ENCODE assay signal across 8 mouse cellular contexts in genomic region chr16:36934131-36934840, GRCm38 (mm10). TPM values are rescaled to one million over a fixed set of nuclear protein-coding genes. Genes with fewer than 3 reads are reported as not detected.
A peak's percentile ranks its signal among the peaks of the same experiment; 100 is the strongest.
DNase-seq lines count a peak whose midpoint lies in the region; ATAC-seq and TF ChIP-seq lines count a peak whose summit lies in the region.

No protein-coding gene starts in this region.

- H3K79me2 ChIP-seq in CH12.LX (replicated peaks; ENCODE audit: control insufficient read depth, extremely low read depth, insufficient read depth, poor library complexity, severe bottlenecking): peaks cover 39% of the 10 kb centered on the region

- dilution Hi-C loops in CH12.LX (cut with MboI; ENCODE audit: extremely low pct_ligation_motif_present, extremely low pct_unique_long_range_greater_than_20kb, low sequenced_read_pairs): no loop called here

- peaks cover 53 to 68% of the 10 kb centered on the region in 2 experiments for H3K36me3 ChIP-seq in CH12.LX (replicated peaks in 1 of 2; ENCODE audit: control insufficient read depth in 1 of 2, insufficient read depth in 1 of 2, low read length in 1 of 2)
- peaks cover 36% of the 10 kb centered on the region for H3K36me3 ChIP-seq in heart, embryonic 15.5 days

- peak overlapping the region; percentile 70 to 89 (median 87) for H3K4me3 ChIP-seq in CH12.LX (replicated peaks in 1 of 3; ENCODE audit: low read depth in 2 of 3, low read length in 2 of 3, poor library complexity in 1 of 3)
- no peak overlapping the region for H3K4me3 ChIP-seq in heart, embryonic 15.5 days

- TF ChIP-seq EP300 in CH12.LX (IDR thresholded peaks at IDR 0.05; ENCODE audit: low read length): 0 out of 2 replicates have a peak, but pooled peaks have one; percentile 30

- no peak for DNase-seq in frontal cortex, postnatal 10 days (ENCODE audit: low spot score in 2 of 2)
- peak; percentile 92 for DNase-seq in CH12.LX (ENCODE audit: extremely low read depth)
- peak; percentile 24 for DNase-seq in lung, postnatal 10 days
- no peak for DNase-seq in embryo, embryonic 10 days (ENCODE audit: low spot score)
- DNase-seq in embryo, embryonic 11 days: no peak
- no peak for DNase-seq in left cerebral cortex, postnatal 36 days (ENCODE audit: low spot score in 2 of 2)

- WGBS in heart, embryonic 15.5 days: 31% methylated on average over 6 of the region's 6 CpGs

- peak; percentile 45 for ATAC-seq in frontal cortex, adult (ENCODE audit: low TSS enrichment)
- ATAC-seq in heart, embryonic 15.5 days (replicated peaks; ENCODE audit: insufficient number of reproducible peaks, insufficient read depth, low FRiP score, low read depth): peak; percentile 62; the same call in 1 of the 2 replicates

- no peaks in the 10 kb centered on the region for H3K27me3 ChIP-seq in CH12.LX (replicated peaks)
- no peaks in the 10 kb centered on the region for H3K27me3 ChIP-seq in heart, embryonic 15.5 days

- intact Hi-C loops in left cerebral cortex, postnatal 36 days (cut with DNase I): no loop called here

- H3K27ac ChIP-seq in CH12.LX (ENCODE audit: insufficient read depth, low read depth): peak overlapping the region; percentile 93
- H3K27ac ChIP-seq in heart, embryonic 15.5 days: peak overlapping the region; percentile 62

- TF ChIP-seq CTCF in CH12.LX (conservative IDR thresholded peaks at IDR 0.05 in 1 of 2, IDR thresholded peaks at IDR 0.05 in 1 of 2; ENCODE audit: low read depth in 2 of 2, low read length in 2 of 2): no peak

- TF ChIP-seq RAD21 in CH12.LX (IDR thresholded peaks at IDR 0.05; ENCODE audit: low read depth, low read length): no peak

- H3K4me1 ChIP-seq in CH12.LX (ENCODE audit: control insufficient read depth in 1 of 2, insufficient read depth in 2 of 2): peaks cover 33 to 82% of the 10 kb centered on the region in 2 experiments
- H3K4me1 ChIP-seq in heart, embryonic 15.5 days (replicated peaks): peaks cover 12% of the 10 kb centered on the region

- peak; percentile 74 for TF ChIP-seq POLR2A in CH12.LX (IDR thresholded peaks at IDR 0.05; ENCODE audit: low read depth, low read length)

- no peaks in the 10 kb centered on the region for H3K9me3 ChIP-seq in CH12.LX (replicated peaks; ENCODE audit: low read length)
- H3K9me3 ChIP-seq in heart, embryonic 15.5 days (replicated peaks): no peaks in the 10 kb centered on the region

- in situ Hi-C loops in CH12.LX (cut with MboI; ENCODE audit: low pct_ligation_motif_present, low pct_unique_long_range_greater_than_20kb, low sequenced_read_pairs): no loop called here

- H3K9ac ChIP-seq in CH12.LX (ENCODE audit: insufficient read depth, low read depth): peak overlapping the region; percentile 94
- H3K9ac ChIP-seq in heart, embryonic 15.5 days: no peak overlapping the region

- peak overlapping the region; percentile 87 for H3K4me2 ChIP-seq in CH12.LX (ENCODE audit: insufficient read depth, low read depth, poor library complexity, severe bottlenecking)
- no peak overlapping the region for H3K4me2 ChIP-seq in heart, embryonic 15.5 days

TF ChIP-seq in CH12.LX, 34 proteins besides CTCF, POLR2A, EP300 and RAD21:
- TF ChIP-seq BHLHE40 (IDR thresholded peaks at IDR 0.05; ENCODE audit: low read depth, low read length) (peak; percentile 76), MEF2A (IDR thresholded peaks at IDR 0.05; ENCODE audit: borderline replicate concordance, low read depth, low read length) (0 out of 2 replicates have a peak, but pooled peaks have one; percentile 41), TCF12 (IDR thresholded peaks at IDR 0.05; ENCODE audit: low read depth, low read length) (peak; percentile 88), ZMIZ1 (IDR thresholded peaks at IDR 0.05; ENCODE audit: low read depth, low read length) (peak; percentile 79), PAX5 (IDR thresholded peaks at IDR 0.05; ENCODE audit: low read length) (no peak), JUND (conservative IDR thresholded peaks at IDR 0.05; ENCODE audit: low read depth, low read length) (peak; percentile 54), MYC (IDR thresholded peaks at IDR 0.05; ENCODE audit: low read depth, low read length) (peak; percentile 77), KAT2A (IDR thresholded peaks at IDR 0.05; ENCODE audit: insufficient replicate concordance, low read length) (no peak), JUN (IDR thresholded peaks at IDR 0.05; ENCODE audit: insufficient read depth, low read depth, low read length) (no peak), ZC3H11A (IDR thresholded peaks at IDR 0.05; ENCODE audit: low read depth, low read length) (no peak), CHD2 (IDR thresholded peaks at IDR 0.05; ENCODE audit: low read length) (peak; percentile 16; the same call in 1 of the 2 replicates), POLR2AphosphoS2 (IDR thresholded peaks at IDR 0.05; ENCODE audit: low read depth, low read length) (peak; percentile 84), IRF4 (IDR thresholded peaks at IDR 0.05; ENCODE audit: low read depth, low read length) (peak; percentile 57), RCOR1 (conservative IDR thresholded peaks at IDR 0.05; ENCODE audit: low read depth, low read length) (peak; percentile 68), ZKSCAN1 (IDR thresholded peaks at IDR 0.05; ENCODE audit: borderline replicate concordance, low read depth, low read length) (no peak), NRF1 (IDR thresholded peaks at IDR 0.05; ENCODE audit: low read depth, low read length) (peak; percentile 46; the same call in 1 of the 2 replicates), SIN3A (IDR thresholded peaks at IDR 0.05; ENCODE audit: low read length) (0 out of 2 replicates have a peak, but pooled peaks have one; percentile 0), CHD1 (IDR thresholded peaks at IDR 0.05; ENCODE audit: low read depth, low read length) (no peak; the same call in 1 of the 2 replicates), UBTF (IDR thresholded peaks at IDR 0.05; ENCODE audit: low read depth, low read length) (peak; percentile 33; the same call in 1 of the 2 replicates), ZNF384 (IDR thresholded peaks at IDR 0.05; ENCODE audit: low read depth, low read length) (peak; percentile 84), USF1 (IDR thresholded peaks at IDR 0.05; ENCODE audit: low read depth, low read length) (peak; percentile 88), NELFE (IDR thresholded peaks at IDR 0.05; ENCODE audit: low read depth, low read length) (peak; percentile 84), MAFK (IDR thresholded peaks at IDR 0.05; ENCODE audit: insufficient replicate concordance, low read length) (no peak), USF2 (conservative IDR thresholded peaks at IDR 0.05; ENCODE audit: low read depth, low read length) (peak; percentile 77), ETS1 (conservative IDR thresholded peaks at IDR 0.05; ENCODE audit: low read depth, low read length) (peak; percentile 45; the same call in 1 of the 2 replicates), MXI1 (IDR thresholded peaks at IDR 0.05; ENCODE audit: low read depth, low read length) (no peak), E2F4 (IDR thresholded peaks at IDR 0.05; ENCODE audit: insufficient replicate concordance, low read depth, low read length) (no peak), ELF1 (IDR thresholded peaks at IDR 0.05; ENCODE audit: low read depth, low read length) (peak; percentile 50; the same call in 1 of the 2 replicates), MAX (IDR thresholded peaks at IDR 0.05; ENCODE audit: low read length) (peak; percentile 86), GABPA (IDR thresholded peaks at IDR 0.05; ENCODE audit: insufficient replicate concordance, low read depth, low read length) (no peak), HCFC1 (IDR thresholded peaks at IDR 0.05; ENCODE audit: low read depth, low read length) (peak; percentile 38), SMC3 (IDR thresholded peaks at IDR 0.05; ENCODE audit: low read depth, low read length) (no peak), MAZ (IDR thresholded peaks at IDR 0.05; ENCODE audit: low read depth, low read length) (peak; percentile 88), TBP (conservative IDR thresholded peaks at IDR 0.05; ENCODE audit: low read depth, low read length) (peak; percentile 94)

RNA-seq across cellular contexts. Expression of gene Hcls1, which starts 0.5 kb away (rescaled TPM):
- 302 and 332 TPM in 2 replicates for total RNA-seq in CH12.LX (2012; rRNA removed)
- 206 and 222 TPM in 2 replicates for total RNA-seq in CH12.LX (2014; rRNA removed)
- 537 and 750 TPM in 2 replicates for polyA plus RNA-seq in CH12.LX (2012; ENCODE audit: insufficient read length, low read depth)
- polyA plus RNA-seq in heart, embryonic 15.5 days (2015; fragmentation: Nextera tagmentation; extraction: Ambion mirVana): 4.7 and 12.7 TPM in 2 replicates
- 1 to 10 TPM; 3.9 TPM for total RNA-seq in left cerebral cortex, postnatal 36 days (2021)

RNA-seq across cellular contexts. Expression of gene Fbxo40, which starts 56.0 kb away (rescaled TPM):
- total RNA-seq in CH12.LX (2012; rRNA removed): 0.88 and 1.5 TPM in 2 replicates
- 1.0 and 2.2 TPM in 2 replicates for total RNA-seq in CH12.LX (2014; rRNA removed)
- polyA plus RNA-seq in CH12.LX (2012; ENCODE audit: insufficient read length, low read depth): 3.0 and 3.7 TPM in 2 replicates
- polyA plus RNA-seq in heart, embryonic 15.5 days (2015; fragmentation: Nextera tagmentation; extraction: Ambion mirVana): 11.4 and 13.8 TPM in 2 replicates
- total RNA-seq in left cerebral cortex, postnatal 36 days (2021): under 1 TPM in 1 of 2 experiments, not detected in 1; 0.35 TPM

RNA-seq across cellular contexts. Expression of gene Golgb1, which starts 59.3 kb away (rescaled TPM):
- total RNA-seq in CH12.LX (2012; rRNA removed): 69.8 and 96.8 TPM in 2 replicates
- 65.6 and 66.7 TPM in 2 replicates for total RNA-seq in CH12.LX (2014; rRNA removed)
- 75.9 and 112 TPM in 2 replicates for polyA plus RNA-seq in CH12.LX (2012; ENCODE audit: insufficient read length, low read depth)
- polyA plus RNA-seq in heart, embryonic 15.5 days (2015; fragmentation: Nextera tagmentation; extraction: Ambion mirVana): 56.2 and 57.7 TPM in 2 replicates
- 10 to 100 TPM; 66.0 to 74.9 TPM for total RNA-seq in left cerebral cortex, postnatal 36 days (2021)

RNA-seq across cellular contexts. Expression of gene Eaf2, which starts 59.5 kb away (rescaled TPM):
- total RNA-seq in CH12.LX (2012; rRNA removed) (7.4 and 8.1 TPM in 2 replicates), CH12.LX (2014; rRNA removed) (5.0 and 7.1 TPM in 2 replicates)
- polyA plus RNA-seq in CH12.LX (2012; ENCODE audit: insufficient read length, low read depth): 3.5 and 5.5 TPM in 2 replicates
- polyA plus RNA-seq in heart, embryonic 15.5 days (2015; fragmentation: Nextera tagmentation; extraction: Ambion mirVana): 0.47 and 0.94 TPM in 2 replicates
- total RNA-seq in left cerebral cortex, postnatal 36 days (2021): 1 to 10 TPM in 1 of 2 experiments, under 1 TPM in 1; 0.35 to 1.7 TPM

Comparison
In these comparisons a context has a peak if more than half of its experiments do, and no peak if none do; other contexts are left out.
1. DNase-seq: peak in CH12.LX (single experiment) and lung, postnatal 10 days (single experiment); none in frontal cortex, postnatal 10 days (0 of 2), embryo, embryonic 10 days (single experiment), embryo, embryonic 11 days (single experiment) and left cerebral cortex, postnatal 36 days (0 of 2).
2. RNA of gene Hcls1, which starts 0.5 kb away (total RNA-seq): 206 to 332 TPM in CH12.LX; 3.9 TPM in left cerebral cortex, postnatal 36 days; every median in the first group is over 10 times any median in the second.